Mouse (Mus musculus) kidney, embryonic 15.5 days (tissue): Measurements from ENCODE around the gene Lrtm2. TPM values are rescaled to one million over a fixed set of nuclear protein-coding genes. Genes with fewer than 3 reads are reported as not detected.
A peak's percentile ranks its signal among the peaks of the same experiment; 100 is the strongest.

Experiments
- ATAC-seq: fragments of 200-750 bp; cut with Nextera tagmentation; replicated peaks from 2 replicates; pipeline ENCODE4 v1.8.0; 2017; ENCODE audit warnings: moderate TSS enrichment; ENCODE audit not compliant: low FRiP score
- H3K27ac ChIP-seq: fragments of 300-500 bp; sonication (generic); 2 replicates; pipeline ENCODE4 v1.5.1; 2015; ENCODE audit warnings: mild to moderate bottlenecking, inconsistent platforms
- H3K27me3 ChIP-seq: fragments of 300-500 bp; sonication (generic); 2 replicates; pipeline ENCODE4 v1.6.1; 2015; ENCODE audit warnings: inconsistent platforms
- H3K36me3 ChIP-seq: fragments of 300-500 bp; sonication (generic); 2 replicates; pipeline ENCODE4 v1.6.1; 2015; ENCODE audit warnings: inconsistent platforms
- H3K4me1 ChIP-seq: fragments of 300-500 bp; sonication (generic); 2 replicates; pipeline ENCODE4 v1.6.1; 2015; ENCODE audit warnings: inconsistent platforms
- H3K4me2 ChIP-seq: fragments of 300-500 bp; sonication (generic); 2 replicates; pipeline ENCODE4 v1.6.1; 2015; ENCODE audit warnings: moderate library complexity, mild to moderate bottlenecking, inconsistent platforms
- H3K4me3 ChIP-seq: fragments of 300-500 bp; sonication (generic); replicated peaks from 2 replicates; pipeline ENCODE4 v1.5.1; 2015; ENCODE audit warnings: mild to moderate bottlenecking, inconsistent platforms
- H3K9ac ChIP-seq: fragments of 300-500 bp; sonication (generic); 2 replicates; pipeline ENCODE4 v1.6.1; 2015; ENCODE audit warnings: mild to moderate bottlenecking, inconsistent platforms
- H3K9me3 ChIP-seq: fragments of 300-500 bp; sonication (generic); replicated peaks from 2 replicates; pipeline ENCODE4 v1.6.1; 2016; ENCODE audit warnings: inconsistent platforms
- WGBS: fragments of 180-500 bp; shearing (Covaris S2); methylation state at CpG from one replicate; pipeline ENCODE4 v1.1.7; 2015; ENCODE audit warnings: mixed read lengths; 5-methylcytosine and 5-hydroxymethylcytosine counted together
- polyA plus RNA-seq: library from polyadenylated mRNA; unstranded; fragments of >200 nt; fragmentation: Nextera tagmentation; extraction: Ambion mirVana; gene quantifications from 2 replicates; pipeline ENCODE4 v1.2.1, GENCODE M21; 2015

Lrtm2 gene
- polyA plus RNA-seq, 1 experiment from 2014 or later = 0.26 TPM

GRCm38 (mm10) chr6:119314751-119315476 lies 15.7 kb downstream of the Lrtm2 start:
- Histone ChIP-seq H3K4me1 (peaks cover 6% of the 10 kb centered on the region), H3K36me3 (no peaks in the 10 kb centered on the region), H3K4me3 (no peak overlapping the region), H3K4me2 (no peak overlapping the region), H3K27me3 (no peaks in the 10 kb centered on the region), H3K27ac (no peak overlapping the region), H3K9me3 (no peaks in the 10 kb centered on the region), H3K9ac (no peak overlapping the region)
- 42% methylated on average over 7 of the region's 7 CpGs for WGBS
- ATAC-seq = no peak

GRCm38 (mm10) chr6:119313588-119314375 lies 16.8 kb downstream of the Lrtm2 start:
- peaks cover 6% of the 10 kb centered on the region for H3K4me1 ChIP-seq
- H3K4me2 ChIP-seq = no peak overlapping the region
- H3K36me3 ChIP-seq = no peaks in the 10 kb centered on the region
- H3K4me3 ChIP-seq = no peak overlapping the region
- no peak overlapping the region for H3K9ac ChIP-seq
- no peaks in the 10 kb centered on the region for H3K9me3 ChIP-seq
- 53% methylated on average over 14 of the region's 14 CpGs for WGBS
- no peak overlapping the region for H3K27ac ChIP-seq
- H3K27me3 ChIP-seq = no peaks in the 10 kb centered on the region
- ATAC-seq = peak; percentile 52

- 67% methylated on average over 3 of the region's 3 CpGs for WGBS
- H3K9me3 ChIP-seq = no peaks in the 10 kb centered on the region
- no peak overlapping the region for H3K27ac ChIP-seq
- no peak overlapping the region for H3K4me3 ChIP-seq
- H3K27me3 ChIP-seq = no peaks in the 10 kb centered on the region
- H3K9ac ChIP-seq = no peak overlapping the region
- H3K4me1 ChIP-seq = peaks cover 6% of the 10 kb centered on the region
- no peak overlapping the region for H3K4me2 ChIP-seq
- H3K36me3 ChIP-seq = no peaks in the 10 kb centered on the region
- ATAC-seq = no peak
Observed at GRCm38 (mm10) chr6:119313096-119313495, 17.5 kb downstream of the Lrtm2 start.

GRCm38 (mm10) chr6:119312381-119312780 lies 18.2 kb downstream of the Lrtm2 start:
- Histone ChIP-seq H3K27ac (no peak overlapping the region), H3K4me3 (no peak overlapping the region), H3K9ac (no peak overlapping the region), H3K4me1 (peaks cover 6% of the 10 kb centered on the region), H3K9me3 (no peaks in the 10 kb centered on the region), H3K27me3 (no peaks in the 10 kb centered on the region), H3K36me3 (no peaks in the 10 kb centered on the region), H3K4me2 (no peak overlapping the region)
- WGBS = 82% methylated on average over 6 of the region's 6 CpGs
- no peak for ATAC-seq

- no peak overlapping the region for H3K27ac ChIP-seq
- H3K4me1 ChIP-seq = peaks cover 6% of the 10 kb centered on the region
- H3K36me3 ChIP-seq = no peaks in the 10 kb centered on the region
- no peak overlapping the region for H3K9ac ChIP-seq
- H3K4me2 ChIP-seq = no peak overlapping the region
- no peak for ATAC-seq
- no peak overlapping the region for H3K4me3 ChIP-seq
- no peaks in the 10 kb centered on the region for H3K9me3 ChIP-seq
- 55% methylated on average over 9 of the region's 9 CpGs for WGBS
- H3K27me3 ChIP-seq = no peaks in the 10 kb centered on the region
Observed at GRCm38 (mm10) chr6:119310176-119310575, 20.4 kb downstream of the Lrtm2 start.

- Histone ChIP-seq H3K4me3 (no peak overlapping the region), H3K27ac (no peak overlapping the region), H3K27me3 (no peaks in the 10 kb centered on the region), H3K9me3 (no peaks in the 10 kb centered on the region), H3K4me1 (no peaks in the 10 kb centered on the region; the same call in 1 of the 2 replicates), H3K4me2 (no peak overlapping the region), H3K36me3 (no peaks in the 10 kb centered on the region), H3K9ac (no peak overlapping the region)
- ATAC-seq = no peak
- 59% methylated on average over 10 of the region's 10 CpGs for WGBS
Observed at GRCm38 (mm10) chr6:119307867-119308413, 22.6 kb downstream of the Lrtm2 start.

- 85% methylated on average over 6 of the region's 6 CpGs for WGBS
- no peaks in the 10 kb centered on the region for H3K9me3 ChIP-seq
- no peak overlapping the region for H3K4me2 ChIP-seq
- H3K27me3 ChIP-seq = no peaks in the 10 kb centered on the region
- ATAC-seq = no peak
- no peaks in the 10 kb centered on the region for H3K4me1 ChIP-seq
- H3K27ac ChIP-seq = no peak overlapping the region
- H3K9ac ChIP-seq = no peak overlapping the region
- H3K36me3 ChIP-seq = no peaks in the 10 kb centered on the region
- no peak overlapping the region for H3K4me3 ChIP-seq
Observed at GRCm38 (mm10) chr6:119303331-119303730, 27.2 kb downstream of the Lrtm2 start.

GRCm38 (mm10) chr6:119301310-119301709 lies 29.3 kb downstream of the Lrtm2 start:
- no peak overlapping the region for H3K27ac ChIP-seq
- H3K4me3 ChIP-seq = no peak overlapping the region
- H3K9ac ChIP-seq = no peak overlapping the region
- 88% methylated on average over 3 of the region's 3 CpGs for WGBS
- ATAC-seq = no peak
- H3K4me2 ChIP-seq = no peak overlapping the region
- no peaks in the 10 kb centered on the region for H3K27me3 ChIP-seq
- H3K4me1 ChIP-seq = no peaks in the 10 kb centered on the region
- H3K36me3 ChIP-seq = no peaks in the 10 kb centered on the region
- no peaks in the 10 kb centered on the region for H3K9me3 ChIP-seq

GRCm38 (mm10) chr6:119280761-119281160 lies 49.8 kb downstream of the Lrtm2 start:
- Histone ChIP-seq H3K4me1 (no peaks in the 10 kb centered on the region), H3K36me3 (no peaks in the 10 kb centered on the region), H3K9me3 (no peaks in the 10 kb centered on the region), H3K27ac (no peak overlapping the region), H3K4me3 (no peak overlapping the region), H3K27me3 (no peaks in the 10 kb centered on the region), H3K9ac (no peak overlapping the region), H3K4me2 (no peak overlapping the region)
- WGBS = 60% methylated on average over 9 of the region's 9 CpGs
- no peak for ATAC-seq

GRCm38 (mm10) chr6:119276713-119277112 lies 53.9 kb downstream of the Lrtm2 start:
- H3K4me1 ChIP-seq = no peaks in the 10 kb centered on the region
- H3K36me3 ChIP-seq = no peaks in the 10 kb centered on the region
- 72% methylated on average over 2 of the region's 2 CpGs for WGBS
- H3K4me2 ChIP-seq = no peak overlapping the region
- no peak for ATAC-seq
- no peaks in the 10 kb centered on the region for H3K9me3 ChIP-seq
- no peak overlapping the region for H3K27ac ChIP-seq
- no peaks in the 10 kb centered on the region for H3K27me3 ChIP-seq
- no peak overlapping the region for H3K9ac ChIP-seq
- no peak overlapping the region for H3K4me3 ChIP-seq
